Mouse (Mus musculus) urinary bladder, postnatal 10 days (tissue): ENCODE results near the gene Krcc1.
"Not testable (repeated sequence)": the region's sequence is repeated elsewhere in the genome, so short reads cannot be mapped to it uniquely, and the experiment has no call there.

Source experiments
- DNase-seq: peaks from one replicate; pipeline ENCODE4 v3.0.0; 2022; ENCODE audit warnings: low spot score

Krcc1 gene

GRCm38 (mm10) chr6:71262142-71262833 is 9.2 kb upstream of the Krcc1 start:
- DNase-seq: no peak

GRCm38 (mm10) chr6:71267603-71268002 is 3.9 kb upstream of the Krcc1 start:
- DNase-seq: not testable (repeated sequence)

- DNase-seq: no peak
Observed at GRCm38 (mm10) chr6:71268929-71269685, 2.4 kb upstream of the Krcc1 start.

GRCm38 (mm10) chr6:71269686-71270050 is 1.8 kb upstream of the Krcc1 start:
- not testable (repeated sequence) for DNase-seq

- no peak for DNase-seq
Observed at GRCm38 (mm10) chr6:71270301-71271056, 998 bp upstream of the Krcc1 start.

GRCm38 (mm10) chr6:71271057-71271388 is 454 bp upstream of the Krcc1 start:
- no peak for DNase-seq

- DNase-seq: no peak
Observed at GRCm38 (mm10) chr6:71272316-71272741, 852 bp downstream of the Krcc1 start.

GRCm38 (mm10) chr6:71273715-71274114 is 2.2 kb downstream of the Krcc1 start:
- no peak for DNase-seq

- DNase-seq: no peak
Observed at GRCm38 (mm10) chr6:71274621-71275020, 3.1 kb downstream of the Krcc1 start.

GRCm38 (mm10) chr6:71279418-71279817 is 7.9 kb downstream of the Krcc1 start:
- DNase-seq: no peak

- DNase-seq: no peak
Observed at GRCm38 (mm10) chr6:71293509-71293908, 22.0 kb downstream of the Krcc1 start.

- no peak for DNase-seq
Observed at GRCm38 (mm10) chr6:71295303-71295702, 23.8 kb downstream of the Krcc1 start.

GRCm38 (mm10) chr6:71298051-71298450 is 26.6 kb downstream of the Krcc1 start:
- no peak for DNase-seq

- DNase-seq: no peak
Observed at GRCm38 (mm10) chr6:71298751-71299150, 27.3 kb downstream of the Krcc1 start.

GRCm38 (mm10) chr6:71302097-71302731 is 30.7 kb downstream of the Krcc1 start:
- no peak for DNase-seq

- no peak for DNase-seq
Observed at GRCm38 (mm10) chr6:71307486-71307885, 36.0 kb downstream of the Krcc1 start.

- DNase-seq: no peak
Observed at GRCm38 (mm10) chr6:71321826-71322283, 50.4 kb downstream of the Krcc1 start, which contains the start of gene Smyd1. Gene Smyd1, minus strand, starts transcription at chr6:71322233.

- DNase-seq: no peak
Observed at GRCm38 (mm10) chr6:71322491-71322921, 51.0 kb downstream of the Krcc1 start, which contains the start of gene Cd8b1. Gene Cd8b1, plus strand, starts transcription at chr6:71322788.

- DNase-seq: no peak
Observed at GRCm38 (mm10) chr6:71324816-71325215, 53.3 kb downstream of the Krcc1 start.

GRCm38 (mm10) chr6:71329881-71330280 is 58.4 kb downstream of the Krcc1 start:
- DNase-seq: no peak

GRCm38 (mm10) chr6:71330486-71330885 is 59.0 kb downstream of the Krcc1 start:
- no peak for DNase-seq

- not testable (repeated sequence) for DNase-seq
Observed at GRCm38 (mm10) chr6:71331491-71331890, 60.0 kb downstream of the Krcc1 start.
